Mouse (Mus musculus): ENCODE measurements around the gene Sqor. TPM values are rescaled to one million over a fixed set of nuclear protein-coding genes. Genes with fewer than 3 reads are reported as not detected.

Gene Sqor
- polyA plus RNA-seq, 1 experiment from 2014 or later: 13.9 TPM

DNA sequence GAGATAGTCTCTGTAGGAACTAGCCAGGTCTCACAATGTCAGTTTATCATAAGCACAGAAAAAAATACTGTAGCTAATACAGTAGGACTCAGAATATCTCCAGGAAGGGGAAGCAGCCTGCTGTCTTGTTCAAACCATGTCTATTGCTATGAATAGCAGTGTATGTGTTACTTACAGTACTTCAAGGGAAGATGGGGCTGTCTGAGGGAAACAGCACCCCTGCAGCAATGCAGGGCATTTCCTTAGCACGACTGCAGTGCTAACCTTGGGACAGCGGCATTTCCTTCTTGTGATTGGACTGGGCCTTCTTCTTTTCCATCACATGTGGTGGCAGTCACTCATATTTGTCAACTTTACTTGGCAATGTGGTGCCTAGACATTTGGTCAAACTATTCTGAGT lies 11.8 kb downstream of the Sqor start:
- H3K4me1 ChIP-seq (replicated peaks; ENCODE audit: control insufficient read depth, insufficient read depth, low read length): peaks cover 5% of the 10 kb centered on the region
- H3K4me3 ChIP-seq (ENCODE audit: low read depth, low read length): no peak overlapping the region
- no peak overlapping the region for H3K4me2 ChIP-seq (ENCODE audit: low read length)
- H3K27ac ChIP-seq (ENCODE audit: low read depth): no peak overlapping the region
- H3K36me3 ChIP-seq (ENCODE audit: control insufficient read depth, insufficient read depth, low read length): no peaks in the 10 kb centered on the region
- H3K9ac ChIP-seq (ENCODE audit: low read length): no peak overlapping the region
- 74% methylated on average over 2 of the region's 2 CpGs for WGBS
- ATAC-seq (replicated peaks; ENCODE audit: low FRiP score, low TSS enrichment, low read depth) (no peak), DNase-seq (ENCODE audit: low spot score) (no peak)
- H3K27me3 ChIP-seq (replicated peaks; ENCODE audit: control insufficient read depth, insufficient read depth, low read length): no peaks in the 10 kb centered on the region
- no peaks in the 10 kb centered on the region for H3K9me3 ChIP-seq (ENCODE audit: control insufficient read depth, low read length)

DNA sequence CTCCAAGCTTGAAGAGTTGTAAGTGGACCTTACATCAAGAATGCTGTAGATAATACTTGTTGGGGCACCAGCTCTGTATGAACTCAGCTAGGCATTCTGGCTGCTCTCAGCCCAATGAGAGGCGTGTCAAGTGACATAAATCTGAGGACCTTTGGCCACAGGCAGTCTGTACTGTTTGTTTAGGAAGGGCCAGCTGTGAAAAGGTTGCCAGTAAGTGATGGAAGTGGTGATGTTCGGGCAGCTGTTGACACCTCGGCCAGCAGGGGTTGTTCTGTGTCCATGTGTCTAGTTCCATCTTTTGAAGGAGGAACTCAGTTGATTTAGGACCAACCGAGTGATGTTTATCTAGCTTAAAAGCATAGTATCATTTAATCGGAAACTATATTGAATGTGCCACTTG lies 14.9 kb downstream of the Sqor start:
- H3K27ac ChIP-seq (ENCODE audit: low read depth): no peak overlapping the region
- no peaks in the 10 kb centered on the region for H3K27me3 ChIP-seq (replicated peaks; ENCODE audit: control insufficient read depth, insufficient read depth, low read length)
- H3K4me1 ChIP-seq (replicated peaks; ENCODE audit: control insufficient read depth, insufficient read depth, low read length): peaks cover 5% of the 10 kb centered on the region
- H3K9ac ChIP-seq (ENCODE audit: low read length): no peak overlapping the region
- no peaks in the 10 kb centered on the region for H3K36me3 ChIP-seq (ENCODE audit: control insufficient read depth, insufficient read depth, low read length)
- no peak overlapping the region for H3K4me2 ChIP-seq (ENCODE audit: low read length)
- no peak for DNase-seq (ENCODE audit: low spot score)
- no peaks in the 10 kb centered on the region for H3K9me3 ChIP-seq (ENCODE audit: control insufficient read depth, low read length)
- no peak for ATAC-seq (replicated peaks; ENCODE audit: low FRiP score, low TSS enrichment, low read depth)
- WGBS: 34% methylated on average over 5 of the region's 5 CpGs
- no peak overlapping the region for H3K4me3 ChIP-seq (ENCODE audit: low read depth, low read length)

DNA sequence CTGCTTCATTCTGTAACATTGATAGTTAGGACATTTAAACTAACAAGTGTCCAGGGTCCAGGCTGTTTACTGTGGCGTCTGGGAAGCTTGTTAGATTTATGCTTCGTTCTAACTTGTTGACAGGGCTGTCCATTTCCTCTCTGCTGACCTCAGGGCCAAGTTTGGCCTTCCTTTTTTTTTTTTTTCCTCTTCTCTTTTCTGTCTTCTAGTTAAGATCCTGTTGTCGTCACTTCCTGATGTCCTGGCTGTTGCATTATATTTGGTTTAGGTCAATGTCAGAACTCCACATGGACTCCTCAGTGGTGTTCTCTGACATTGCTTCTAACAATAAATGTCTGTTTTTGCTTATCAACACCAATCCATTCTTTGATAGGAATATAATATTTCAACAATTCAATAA lies 15.4 kb downstream of the Sqor start:
- no peaks in the 10 kb centered on the region for H3K9me3 ChIP-seq (ENCODE audit: control insufficient read depth, low read length)
- no peaks in the 10 kb centered on the region for H3K36me3 ChIP-seq (ENCODE audit: control insufficient read depth, insufficient read depth, low read length)
- no peak overlapping the region for H3K27ac ChIP-seq (ENCODE audit: low read depth)
- WGBS: 45% methylated on average over 3 of the region's 3 CpGs
- no peak overlapping the region for H3K4me2 ChIP-seq (ENCODE audit: low read length)
- DNase-seq (ENCODE audit: low spot score) (no peak), ATAC-seq (replicated peaks; ENCODE audit: low FRiP score, low TSS enrichment, low read depth) (no peak)
- no peaks in the 10 kb centered on the region for H3K27me3 ChIP-seq (replicated peaks; ENCODE audit: control insufficient read depth, insufficient read depth, low read length)
- no peak overlapping the region for H3K4me3 ChIP-seq (ENCODE audit: low read depth, low read length)
- peaks cover 5% of the 10 kb centered on the region for H3K4me1 ChIP-seq (replicated peaks; ENCODE audit: control insufficient read depth, insufficient read depth, low read length)
- no peak overlapping the region for H3K9ac ChIP-seq (ENCODE audit: low read length)

DNA sequence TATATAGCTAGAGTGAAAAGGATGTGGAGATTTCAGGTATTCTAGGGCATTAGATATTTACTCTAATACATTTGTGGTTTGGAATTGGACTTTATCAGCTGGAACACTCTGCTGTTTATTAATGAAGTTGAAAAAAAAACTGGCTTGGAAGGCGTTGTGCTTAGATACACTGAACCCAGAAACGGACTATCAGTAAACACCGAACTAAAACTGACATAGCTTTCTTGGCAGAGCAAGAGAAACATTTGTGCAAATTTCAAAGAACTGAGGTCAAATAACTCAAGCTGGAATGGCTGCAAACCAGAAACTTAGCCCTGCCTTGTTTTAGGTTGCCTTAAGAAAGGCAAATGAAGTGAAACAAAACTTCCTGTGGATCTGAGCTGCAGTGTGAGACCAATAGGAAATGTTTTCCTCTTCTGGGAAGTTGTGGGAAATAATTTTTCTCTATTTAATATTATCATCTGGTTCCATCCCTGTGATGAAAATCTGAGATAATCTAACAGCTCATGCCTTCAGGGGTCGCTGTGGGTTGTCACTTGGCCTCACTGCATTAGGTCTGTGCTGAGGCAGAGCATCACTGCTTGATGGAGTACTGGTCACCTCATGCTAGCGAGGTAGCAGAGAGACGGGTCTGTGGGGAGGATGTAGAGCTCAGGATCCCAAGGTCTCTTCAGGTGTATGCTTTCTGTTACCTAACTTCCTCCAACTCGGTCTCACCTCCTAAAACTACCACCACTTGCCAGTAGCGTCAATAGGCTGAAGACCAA lies 16.7 kb downstream of the Sqor start:
- Histone ChIP-seq H3K27ac (ENCODE audit: low read depth) (no peak overlapping the region), H3K4me2 (ENCODE audit: low read length) (no peak overlapping the region), H3K9ac (ENCODE audit: low read length) (no peak overlapping the region), H3K9me3 (ENCODE audit: control insufficient read depth, low read length) (no peaks in the 10 kb centered on the region), H3K4me1 (replicated peaks; ENCODE audit: control insufficient read depth, insufficient read depth, low read length) (peaks cover 5% of the 10 kb centered on the region), H3K27me3 (replicated peaks; ENCODE audit: control insufficient read depth, insufficient read depth, low read length) (no peaks in the 10 kb centered on the region), H3K36me3 (ENCODE audit: control insufficient read depth, insufficient read depth, low read length) (no peaks in the 10 kb centered on the region), H3K4me3 (ENCODE audit: low read depth, low read length) (no peak overlapping the region)
- no peak for ATAC-seq (replicated peaks; ENCODE audit: low FRiP score, low TSS enrichment, low read depth)
- no peak for DNase-seq (ENCODE audit: low spot score)
- WGBS: 72% methylated on average over 8 of the region's 8 CpGs

DNA sequence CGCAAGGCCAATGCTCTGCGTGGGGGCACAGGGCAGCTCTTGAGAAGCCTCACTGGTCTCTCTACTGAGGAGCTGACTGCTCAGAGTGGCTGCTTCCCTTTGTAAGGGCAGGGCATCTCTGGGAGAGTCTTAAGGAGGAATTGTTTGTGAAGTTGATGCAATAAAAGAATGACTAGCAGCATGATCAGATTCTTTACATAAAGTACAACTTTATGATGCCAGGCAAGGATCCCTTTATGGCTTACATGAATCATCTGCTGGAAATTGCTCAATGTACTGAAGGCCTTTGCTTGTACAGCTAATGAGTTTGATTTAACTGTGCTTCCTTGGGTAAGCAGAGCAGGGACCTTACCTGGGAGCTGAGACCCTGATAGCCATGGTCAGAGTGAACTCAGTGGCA lies 18.7 kb downstream of the Sqor start:
- H3K4me2 ChIP-seq (ENCODE audit: low read length): no peak overlapping the region
- H3K27me3 ChIP-seq (replicated peaks; ENCODE audit: control insufficient read depth, insufficient read depth, low read length): no peaks in the 10 kb centered on the region
- peaks cover 5% of the 10 kb centered on the region for H3K4me1 ChIP-seq (replicated peaks; ENCODE audit: control insufficient read depth, insufficient read depth, low read length)
- peak; percentile 80 for ATAC-seq (replicated peaks; ENCODE audit: low FRiP score, low TSS enrichment, low read depth)
- no peak overlapping the region for H3K9ac ChIP-seq (ENCODE audit: low read length)
- H3K4me3 ChIP-seq (ENCODE audit: low read depth, low read length): no peak overlapping the region
- no peak for DNase-seq (ENCODE audit: low spot score)
- WGBS: 76% methylated on average over 2 of the region's 2 CpGs
- H3K36me3 ChIP-seq (ENCODE audit: control insufficient read depth, insufficient read depth, low read length): no peaks in the 10 kb centered on the region
- no peak overlapping the region for H3K27ac ChIP-seq (ENCODE audit: low read depth)
- no peaks in the 10 kb centered on the region for H3K9me3 ChIP-seq (ENCODE audit: control insufficient read depth, low read length)

DNA sequence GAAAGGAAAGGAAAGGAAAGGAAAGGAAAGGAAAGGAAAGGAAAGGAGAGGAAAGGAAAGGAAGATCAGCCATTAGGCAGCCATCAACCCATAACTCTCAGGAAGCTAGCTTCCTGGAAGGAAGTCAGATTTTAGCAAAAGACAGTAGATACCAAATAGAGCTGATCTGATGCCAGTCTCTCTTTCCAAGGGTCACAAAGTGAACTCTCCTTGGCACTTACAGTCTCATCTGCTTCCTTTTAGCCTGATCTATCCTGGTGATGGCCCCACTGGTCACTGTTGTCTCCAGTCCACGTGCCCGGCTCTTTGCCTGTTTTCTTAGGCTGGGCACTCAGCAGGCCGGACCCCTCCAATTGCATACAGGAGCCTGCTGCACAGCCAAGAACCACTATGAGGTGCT lies 19.7 kb downstream of the Sqor start:
- Histone ChIP-seq H3K9ac (ENCODE audit: low read length) (no peak overlapping the region), H3K4me1 (replicated peaks; ENCODE audit: control insufficient read depth, insufficient read depth, low read length) (peaks cover 5% of the 10 kb centered on the region), H3K27me3 (replicated peaks; ENCODE audit: control insufficient read depth, insufficient read depth, low read length) (no peaks in the 10 kb centered on the region), H3K4me3 (ENCODE audit: low read depth, low read length) (no peak overlapping the region), H3K9me3 (ENCODE audit: control insufficient read depth, low read length) (no peaks in the 10 kb centered on the region), H3K36me3 (ENCODE audit: control insufficient read depth, insufficient read depth, low read length) (no peaks in the 10 kb centered on the region), H3K4me2 (ENCODE audit: low read length) (no peak overlapping the region), H3K27ac (ENCODE audit: low read depth) (no peak overlapping the region)
- ATAC-seq (replicated peaks; ENCODE audit: low FRiP score, low TSS enrichment, low read depth) (no peak), DNase-seq (ENCODE audit: low spot score) (no peak)
- 94% methylated on average over 3 of the region's 3 CpGs for WGBS

DNA sequence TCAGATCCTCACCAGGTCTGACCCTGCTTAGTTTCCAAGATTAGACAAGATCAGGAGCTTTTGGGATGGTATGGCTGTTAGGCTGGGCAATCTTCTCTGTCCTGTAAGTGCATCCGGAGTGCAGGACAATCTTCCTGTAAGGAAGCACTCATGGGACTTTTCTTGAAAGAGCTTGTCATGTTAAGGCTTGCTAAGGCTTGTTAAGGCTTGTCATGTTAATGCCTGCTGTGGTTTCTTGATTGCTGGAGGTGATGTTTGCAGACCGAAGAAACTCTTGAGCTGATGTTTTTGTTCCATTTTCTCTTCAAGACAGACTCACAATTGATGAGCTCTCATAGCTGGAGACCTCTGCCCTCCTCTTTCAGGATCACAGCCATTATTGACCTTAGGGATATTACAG lies 21.1 kb downstream of the Sqor start:
- ATAC-seq (replicated peaks; ENCODE audit: low FRiP score, low TSS enrichment, low read depth) (no peak), DNase-seq (ENCODE audit: low spot score) (no peak)
- H3K9ac ChIP-seq (ENCODE audit: low read length): no peak overlapping the region
- no peak overlapping the region for H3K4me2 ChIP-seq (ENCODE audit: low read length)
- no peaks in the 10 kb centered on the region for H3K9me3 ChIP-seq (ENCODE audit: control insufficient read depth, low read length)
- no peaks in the 10 kb centered on the region for H3K4me1 ChIP-seq (replicated peaks; ENCODE audit: control insufficient read depth, insufficient read depth, low read length)
- H3K4me3 ChIP-seq (ENCODE audit: low read depth, low read length): no peak overlapping the region
- 89% methylated on average over 2 of the region's 2 CpGs for WGBS
- H3K36me3 ChIP-seq (ENCODE audit: control insufficient read depth, insufficient read depth, low read length): no peaks in the 10 kb centered on the region
- H3K27me3 ChIP-seq (replicated peaks; ENCODE audit: control insufficient read depth, insufficient read depth, low read length): no peaks in the 10 kb centered on the region
- no peak overlapping the region for H3K27ac ChIP-seq (ENCODE audit: low read depth)

DNA sequence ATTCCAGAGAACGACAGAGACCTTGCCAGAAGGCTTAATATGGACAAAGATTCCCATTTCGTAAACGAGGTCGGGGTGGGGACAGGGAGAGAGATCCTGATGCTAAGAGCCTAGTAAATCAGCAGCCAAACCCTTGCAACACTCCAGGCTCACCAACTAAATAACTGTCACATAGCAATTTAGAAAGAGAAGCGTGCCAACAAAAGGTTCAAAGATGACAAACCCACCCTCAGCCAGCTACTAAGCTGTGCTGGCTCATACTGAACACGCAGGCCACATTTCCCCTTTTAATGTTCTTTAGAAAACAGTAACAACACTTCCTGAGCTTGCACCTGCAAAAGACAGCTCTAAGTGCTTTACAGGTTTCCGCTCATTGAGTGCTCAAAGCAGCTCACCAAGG lies 24.3 kb downstream of the Sqor start:
- Histone ChIP-seq H3K4me1 (replicated peaks; ENCODE audit: control insufficient read depth, insufficient read depth, low read length) (no peaks in the 10 kb centered on the region), H3K4me3 (ENCODE audit: low read depth, low read length) (no peak overlapping the region), H3K27ac (ENCODE audit: low read depth) (no peak overlapping the region), H3K9ac (ENCODE audit: low read length) (no peak overlapping the region), H3K27me3 (replicated peaks; ENCODE audit: control insufficient read depth, insufficient read depth, low read length) (no peaks in the 10 kb centered on the region), H3K4me2 (ENCODE audit: low read length) (no peak overlapping the region), H3K9me3 (ENCODE audit: control insufficient read depth, low read length) (no peaks in the 10 kb centered on the region), H3K36me3 (ENCODE audit: control insufficient read depth, insufficient read depth, low read length) (no peaks in the 10 kb centered on the region)
- ATAC-seq (replicated peaks; ENCODE audit: low FRiP score, low TSS enrichment, low read depth): no peak
- DNase-seq (ENCODE audit: low spot score): no peak
- 69% methylated on average over 7 of the region's 7 CpGs for WGBS

DNA sequence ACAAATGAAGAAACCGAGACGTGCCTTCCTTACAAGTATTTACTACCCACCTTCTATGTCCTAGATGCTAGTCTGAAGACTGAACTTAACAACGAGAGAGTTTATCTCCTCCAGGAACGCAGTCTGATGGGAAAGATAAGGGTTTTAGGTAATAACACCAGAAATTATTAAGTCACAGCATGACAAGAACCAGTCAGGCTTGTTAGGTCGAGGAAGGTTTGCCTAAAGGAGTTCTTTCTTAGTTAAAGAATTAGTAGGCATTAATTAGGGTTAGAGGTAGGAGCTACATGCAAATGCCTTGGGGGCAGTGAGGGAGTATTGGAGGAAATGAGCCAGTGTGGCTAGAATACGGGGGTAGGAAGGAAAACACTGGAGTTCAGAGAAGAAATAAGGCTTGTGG lies 24.7 kb downstream of the Sqor start:
- Histone ChIP-seq H3K4me2 (ENCODE audit: low read length) (no peak overlapping the region), H3K4me3 (ENCODE audit: low read depth, low read length) (no peak overlapping the region), H3K27ac (ENCODE audit: low read depth) (no peak overlapping the region), H3K4me1 (replicated peaks; ENCODE audit: control insufficient read depth, insufficient read depth, low read length) (no peaks in the 10 kb centered on the region), H3K27me3 (replicated peaks; ENCODE audit: control insufficient read depth, insufficient read depth, low read length) (no peaks in the 10 kb centered on the region), H3K36me3 (ENCODE audit: control insufficient read depth, insufficient read depth, low read length) (no peaks in the 10 kb centered on the region), H3K9ac (ENCODE audit: low read length) (no peak overlapping the region), H3K9me3 (ENCODE audit: control insufficient read depth, low read length) (no peaks in the 10 kb centered on the region)
- ATAC-seq (replicated peaks; ENCODE audit: low FRiP score, low TSS enrichment, low read depth) (no peak), DNase-seq (ENCODE audit: low spot score) (no peak)
- WGBS: 69% methylated on average over 6 of the region's 6 CpGs
